Mouse (Mus musculus) limb, embryonic 14.5 days (tissue): ENCODE results near the gene Ube2h. TPM values are rescaled to one million over a fixed set of nuclear protein-coding genes. Genes with fewer than 3 reads are reported as not detected.

Source experiments
- ATAC-seq: fragments of 200-750 bp; cut with Nextera tagmentation; 2 replicates; pipeline ENCODE4 v1.8.0; 2017; ENCODE audit warnings: low read depth, moderate number of reproducible peaks, moderate TSS enrichment; ENCODE audit not compliant: low FRiP score
- DNase-seq: peaks from one replicate; pipeline ENCODE4 v3.0.0-alpha.2; 2015; ENCODE audit warnings: low spot score
- H3K27ac ChIP-seq: fragments of 300-500 bp; sonication (generic); replicated peaks from 2 replicates; pipeline ENCODE4 v1.5.1; 2014; ENCODE audit warnings: low read depth, mild to moderate bottlenecking, low read length, moderate library complexity, mixed read lengths
- H3K27me3 ChIP-seq: fragments of 300-500 bp; sonication (generic); 2 replicates; pipeline ENCODE4 v1.6.1; 2014; ENCODE audit warnings: low read length, mixed read lengths; ENCODE audit not compliant: control insufficient read depth, insufficient read depth
- H3K36me3 ChIP-seq: fragments of 300-500 bp; sonication (generic); 2 replicates; pipeline ENCODE4 v1.6.1; 2014; ENCODE audit warnings: mild to moderate bottlenecking, low read length, moderate library complexity, mixed read lengths; ENCODE audit not compliant: control insufficient read depth, insufficient read depth
- H3K4me1 ChIP-seq: fragments of 300-500 bp; sonication (generic); 2 replicates; pipeline ENCODE4 v1.6.1; 2014; ENCODE audit warnings: antibody characterized with exemption, low read length, mixed read lengths; ENCODE audit not compliant: control insufficient read depth, insufficient read depth
- H3K4me2 ChIP-seq: fragments of 300-500 bp; sonication (generic); replicated peaks from 2 replicates; pipeline ENCODE4 v1.6.1; 2014; ENCODE audit warnings: low read depth, mild to moderate bottlenecking, low read length, moderate library complexity; ENCODE audit not compliant: severe bottlenecking
- H3K4me3 ChIP-seq: fragments of 300-500 bp; sonication (generic); replicated peaks from 2 replicates; pipeline ENCODE4 v1.5.1; 2014; ENCODE audit warnings: low read length
- H3K9ac ChIP-seq: fragments of 300-500 bp; sonication (generic); 2 replicates; pipeline ENCODE4 v1.6.1; 2014; ENCODE audit warnings: mild to moderate bottlenecking, low read depth, low read length, moderate library complexity; ENCODE audit not compliant: severe bottlenecking
- H3K9me3 ChIP-seq: fragments of 300-500 bp; sonication (generic); 2 replicates; pipeline ENCODE4 v1.6.1; 2016; ENCODE audit warnings: low read length; ENCODE audit not compliant: control insufficient read depth
- POLR2A ChIP-seq: fragments of 200-500 bp; IDR thresholded peaks from 2 replicates; pipeline ENCODE4 v1.8.0; 2012; ENCODE audit warnings: inconsistent platforms, mild to moderate bottlenecking, moderate library complexity, borderline replicate concordance; ENCODE audit not compliant: insufficient read depth, insufficient read length; ENCODE audit errors: extremely low read depth
- WGBS: fragments of 180-500 bp; shearing (Covaris S2); extraction: QIAGEN DNeasy Blood & Tissue Kit; methylation state at CpG from one replicate; pipeline ENCODE4 v1.1.7; 2014; 5-methylcytosine and 5-hydroxymethylcytosine counted together
- polyA plus RNA-seq, 2 experiments: library from polyadenylated mRNA; depleted of rRNA in 1 of 2; stranded (reverse) in 1 of 2; unstranded in 1 of 2; fragments of >200 nt; fragmentation: Nextera tagmentation in 1 of 2; extraction: Ambion mirVana in 1 of 2; gene quantifications; 2 replicates each; pipeline versions ENCODE4 v1.2.1 to v1.2.3; 2012 to 2014

The Ube2h gene
- polyA plus RNA-seq, 2 experiments = 43.0 to 50.1 TPM

DNA sequence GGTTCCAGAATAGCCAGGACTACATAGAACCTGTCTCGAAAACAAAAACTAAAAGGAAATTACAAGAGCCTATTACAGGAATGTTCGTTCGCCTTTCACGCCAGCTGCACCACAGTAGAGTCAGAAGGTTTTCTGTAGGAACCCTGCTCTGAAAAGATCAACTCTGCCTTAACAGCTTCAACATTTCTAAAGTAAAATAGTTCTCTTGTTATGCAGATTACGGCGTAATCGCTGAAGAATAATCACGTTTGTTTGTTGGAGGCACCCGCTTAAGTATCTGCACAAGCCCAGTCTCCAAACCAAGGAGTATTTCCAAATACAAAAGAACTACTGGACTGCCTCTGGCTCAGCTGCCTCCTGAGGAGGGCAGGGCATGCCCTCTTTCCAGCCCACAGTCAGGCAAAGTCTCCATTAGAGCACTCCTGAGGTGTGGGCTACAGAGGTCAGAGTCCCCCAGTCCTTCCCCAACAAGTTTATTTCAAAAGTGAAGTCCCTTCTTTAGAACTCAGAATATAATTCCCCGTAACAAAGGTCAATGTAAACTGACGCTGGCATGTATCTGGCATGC, 31.9 kb downstream of the Ube2h start:
- Histone ChIP-seq H3K9ac (no peak overlapping the region), H3K4me3 (no peak overlapping the region), H3K4me1 (peaks cover 3% of the 10 kb centered on the region; the same call in 1 of the 2 replicates), H3K27me3 (no peaks in the 10 kb centered on the region), H3K36me3 (peaks cover 56% of the 10 kb centered on the region), H3K4me2 (no peak overlapping the region), H3K9me3 (no peaks in the 10 kb centered on the region), H3K27ac (no peak overlapping the region)
- ATAC-seq (no peak), DNase-seq (no peak)
- no peak for TF ChIP-seq POLR2A
- 88% methylated on average over 11 of the region's 11 CpGs for WGBS

- Histone ChIP-seq H3K4me2 (no peak overlapping the region), H3K4me1 (no peaks in the 10 kb centered on the region), H3K4me3 (no peak overlapping the region), H3K9ac (no peak overlapping the region), H3K9me3 (no peaks in the 10 kb centered on the region), H3K36me3 (peaks cover 64% of the 10 kb centered on the region), H3K27me3 (no peaks in the 10 kb centered on the region), H3K27ac (no peak overlapping the region)
- no peak for TF ChIP-seq POLR2A
- DNase-seq = no peak
- 80% methylated on average over 5 of the region's 5 CpGs for WGBS
- no peak for ATAC-seq
These were observed 34.5 kb downstream of the Ube2h start for GRCm38 (mm10) chr6:30269846-30270245.

- Histone ChIP-seq H3K9ac (no peak overlapping the region), H3K27me3 (no peaks in the 10 kb centered on the region), H3K27ac (no peak overlapping the region), H3K4me2 (no peak overlapping the region), H3K4me3 (no peak overlapping the region), H3K36me3 (peaks cover 64% of the 10 kb centered on the region), H3K9me3 (no peaks in the 10 kb centered on the region), H3K4me1 (no peaks in the 10 kb centered on the region; the same call in 1 of the 2 replicates)
- TF ChIP-seq POLR2A = no peak
- DNase-seq = no peak
- WGBS = 86% methylated on average over 7 of the region's 7 CpGs
- no peak for ATAC-seq
These were observed 36.9 kb downstream of the Ube2h start for GRCm38 (mm10) chr6:30267486-30267885.

DNA sequence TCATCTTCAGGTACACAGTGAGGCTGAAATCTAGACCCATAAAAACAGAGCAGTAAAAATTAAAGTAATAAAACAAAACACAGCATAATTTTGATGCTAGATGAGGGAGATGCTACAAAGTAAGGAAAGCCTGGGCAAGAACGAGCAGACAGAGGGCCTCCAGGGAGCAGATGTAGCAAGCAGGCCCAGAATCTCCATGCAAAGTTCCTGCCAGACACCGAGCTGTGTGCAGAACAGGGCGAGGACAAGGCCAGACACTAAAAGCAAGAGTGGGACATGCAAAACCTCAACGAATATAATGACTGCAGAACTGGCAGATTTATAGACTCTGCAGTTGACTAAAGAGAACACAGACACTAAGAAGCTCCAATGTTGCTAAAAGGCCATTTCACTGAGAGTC, 38.9 kb downstream of the Ube2h start:
- Histone ChIP-seq H3K9ac (no peak overlapping the region), H3K4me1 (no peaks in the 10 kb centered on the region; the same call in 1 of the 2 replicates), H3K9me3 (no peaks in the 10 kb centered on the region), H3K4me3 (no peak overlapping the region), H3K27ac (no peak overlapping the region), H3K4me2 (no peak overlapping the region), H3K36me3 (peaks cover 52% of the 10 kb centered on the region), H3K27me3 (no peaks in the 10 kb centered on the region)
- 71% methylated on average over 4 of the region's 4 CpGs for WGBS
- ATAC-seq = no peak
- TF ChIP-seq POLR2A = no peak
- DNase-seq = no peak

DNA sequence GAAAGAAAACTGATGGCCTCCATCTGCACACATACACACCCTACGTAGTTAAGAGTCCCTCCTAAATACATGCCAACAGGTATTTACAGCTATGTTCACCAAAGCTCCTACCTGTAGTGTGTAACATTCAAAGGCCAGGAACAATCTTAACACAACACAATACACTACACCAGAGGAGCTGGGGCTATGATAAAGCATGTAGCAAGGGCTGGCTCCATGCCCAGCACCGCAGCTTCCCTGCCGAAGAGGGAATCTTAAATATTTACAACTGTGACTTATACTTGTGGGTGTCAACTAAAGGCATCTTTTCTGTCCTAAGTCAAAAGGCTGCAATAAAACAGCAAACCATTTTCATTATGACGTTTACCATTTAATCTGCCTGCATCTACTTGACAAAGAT, 41.3 kb downstream of the Ube2h start:
- no peak for ATAC-seq

More for the DNA sequence above, 41.3 kb downstream of the Ube2h start:
- peak; percentile 28 for DNase-seq
- Histone ChIP-seq H3K4me1 (no peaks in the 10 kb centered on the region; the same call in 1 of the 2 replicates), H3K36me3 (peaks cover 65% of the 10 kb centered on the region), H3K9ac (no peak overlapping the region), H3K27me3 (no peaks in the 10 kb centered on the region), H3K9me3 (no peaks in the 10 kb centered on the region), H3K4me2 (no peak overlapping the region), H3K27ac (no peak overlapping the region), H3K4me3 (no peak overlapping the region)
- WGBS = 68% methylated on average over 4 of the region's 4 CpGs
- no peak for TF ChIP-seq POLR2A
